Mouse (Mus musculus) heart, embryonic 13.5 days (tissue): Measurements from ENCODE around the gene Clock. TPM values are rescaled to one million over a fixed set of nuclear protein-coding genes. Genes with fewer than 3 reads are reported as not detected.
A peak's percentile ranks its signal among the peaks of the same experiment; 100 is the strongest.

Experiments used
- ATAC-seq: fragments of 200-750 bp; cut with Nextera tagmentation; 2 replicates; pipeline ENCODE4 v1.8.0; 2017; ENCODE audit warnings: moderate TSS enrichment; ENCODE audit not compliant: insufficient number of reproducible peaks, low FRiP score, low TSS enrichment; ENCODE audit errors: extremely low read depth
- H3K27ac ChIP-seq: fragments of 300-500 bp; sonication (generic); replicated peaks from 2 replicates; pipeline ENCODE4 v1.5.1; 2015; ENCODE audit warnings: moderate library complexity, mild to moderate bottlenecking, inconsistent platforms
- H3K27me3 ChIP-seq: fragments of 300-500 bp; sonication (generic); replicated peaks from 2 replicates; pipeline ENCODE4 v1.6.1; 2015; ENCODE audit warnings: mild to moderate bottlenecking, inconsistent platforms
- H3K36me3 ChIP-seq: fragments of 300-500 bp; sonication (generic); 2 replicates; pipeline ENCODE4 v1.6.1; 2015; ENCODE audit warnings: mild to moderate bottlenecking, inconsistent platforms
- H3K4me1 ChIP-seq: fragments of 300-500 bp; sonication (generic); 2 replicates; pipeline ENCODE4 v1.6.1; 2015; ENCODE audit warnings: inconsistent platforms
- H3K4me2 ChIP-seq: fragments of 300-500 bp; sonication (generic); 2 replicates; pipeline ENCODE4 v1.6.1; 2015; ENCODE audit warnings: inconsistent platforms, mild to moderate bottlenecking, moderate library complexity
- H3K4me3 ChIP-seq: fragments of 300-500 bp; sonication (generic); 2 replicates; pipeline ENCODE4 v1.5.1; 2015; ENCODE audit warnings: moderate library complexity, mild to moderate bottlenecking, inconsistent platforms
- H3K9ac ChIP-seq: fragments of 300-500 bp; sonication (generic); 2 replicates; pipeline ENCODE4 v1.6.1; 2015; ENCODE audit warnings: inconsistent platforms, mild to moderate bottlenecking, moderate library complexity
- H3K9me3 ChIP-seq: fragments of 300-500 bp; sonication (generic); 2 replicates; pipeline ENCODE4 v1.6.1; 2016; ENCODE audit warnings: inconsistent platforms
- WGBS: fragments of 180-500 bp; shearing (Covaris S2); methylation state at CpG from one replicate; pipeline ENCODE4 v1.1.7; 2015; ENCODE audit warnings: mixed read lengths; 5-methylcytosine and 5-hydroxymethylcytosine counted together
- polyA plus RNA-seq: library from polyadenylated mRNA; unstranded; fragments of >200 nt; fragmentation: Nextera tagmentation; extraction: Ambion mirVana; gene quantifications from 2 replicates; pipeline ENCODE4 v1.2.1, GENCODE M21; 2015

Clock gene
- polyA plus RNA-seq, 1 experiment from 2014 or later = 8.3 TPM

DNA sequence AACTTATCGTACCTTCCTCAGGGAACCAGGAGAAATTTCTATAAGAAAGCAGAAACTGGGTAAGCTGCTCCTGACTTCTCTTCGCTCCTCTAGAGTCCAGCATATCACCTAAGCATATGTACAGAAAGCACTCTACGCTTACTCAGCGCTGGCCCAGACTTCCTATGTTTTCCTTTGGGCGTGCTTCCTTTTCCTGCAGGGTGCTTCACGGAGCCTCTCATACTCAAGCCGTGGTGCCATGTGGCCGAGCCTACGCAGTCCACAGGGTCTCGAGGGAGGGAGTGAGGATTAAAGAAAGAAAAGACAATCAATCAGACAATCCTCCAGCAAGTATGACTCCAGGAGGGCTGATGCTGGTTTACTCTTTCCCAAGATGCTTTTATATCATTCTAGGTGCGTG lies 127.8 kb downstream of the Clock start:
- Histone ChIP-seq H3K36me3 (no peaks in the 10 kb centered on the region), H3K9me3 (no peaks in the 10 kb centered on the region), H3K27me3 (no peaks in the 10 kb centered on the region), H3K4me2 (peak overlapping the region; percentile 28), H3K4me1 (peaks cover 13% of the 10 kb centered on the region), H3K9ac (no peak overlapping the region), H3K4me3 (no peak overlapping the region), H3K27ac (peak overlapping the region; percentile 58)
- no peak for ATAC-seq
- 63% methylated on average over 11 of the region's 11 CpGs for WGBS

DNA sequence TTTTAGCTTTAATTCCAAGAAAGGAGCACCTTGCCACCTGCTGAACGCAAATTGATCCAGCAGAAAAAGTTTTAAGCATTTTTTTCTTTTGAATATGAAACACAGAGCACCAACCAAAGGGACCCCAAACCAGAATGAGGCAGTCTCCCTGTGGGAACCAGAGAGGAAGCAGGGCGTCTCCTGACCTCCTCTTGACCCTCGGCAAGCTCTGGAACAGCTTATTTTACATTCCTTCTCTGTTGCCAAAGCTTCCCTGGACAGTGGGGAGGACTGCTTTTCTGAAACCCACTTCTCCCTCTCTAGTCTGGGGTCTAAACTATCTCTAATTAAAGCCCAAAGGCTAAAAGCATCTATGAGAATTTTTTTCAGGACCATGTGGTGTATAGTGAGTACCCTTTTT lies 128.2 kb downstream of the Clock start:
- peaks cover 11% of the 10 kb centered on the region for H3K4me1 ChIP-seq
- no peaks in the 10 kb centered on the region for H3K9me3 ChIP-seq
- H3K27ac ChIP-seq = peak overlapping the region; percentile 58
- 36% methylated on average over 3 of the region's 3 CpGs for WGBS
- H3K27me3 ChIP-seq = no peaks in the 10 kb centered on the region
- H3K4me3 ChIP-seq = no peak overlapping the region
- ATAC-seq = no peak
- peak overlapping the region; percentile 28 for H3K4me2 ChIP-seq
- no peak overlapping the region for H3K9ac ChIP-seq
- no peaks in the 10 kb centered on the region for H3K36me3 ChIP-seq

DNA sequence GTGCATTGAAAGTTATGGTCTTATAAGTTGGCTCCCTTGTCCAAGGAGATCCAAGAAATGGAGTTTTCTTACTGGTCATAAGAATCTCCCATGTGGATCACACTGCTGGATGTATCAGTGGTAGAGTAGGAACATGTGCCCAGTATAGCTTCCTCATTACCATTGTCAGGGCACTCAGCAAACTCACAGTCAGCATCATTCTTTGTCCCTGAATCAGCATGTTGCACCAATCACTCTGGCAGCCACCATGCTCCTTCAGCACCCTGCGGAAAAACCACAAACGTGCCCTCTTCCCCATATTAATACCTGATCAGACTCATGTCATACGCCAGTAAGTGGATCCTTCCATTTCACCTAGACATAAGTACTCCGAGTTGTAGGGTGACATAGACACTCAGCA lies 129.5 kb downstream of the Clock start:
- Histone ChIP-seq H3K36me3 (no peaks in the 10 kb centered on the region), H3K9ac (no peak overlapping the region), H3K27ac (no peak overlapping the region), H3K4me1 (peaks cover 11% of the 10 kb centered on the region), H3K27me3 (no peaks in the 10 kb centered on the region), H3K9me3 (no peaks in the 10 kb centered on the region), H3K4me2 (no peak overlapping the region), H3K4me3 (no peak overlapping the region)
- 82% methylated on average over 4 of the region's 4 CpGs for WGBS
- no peak for ATAC-seq

DNA sequence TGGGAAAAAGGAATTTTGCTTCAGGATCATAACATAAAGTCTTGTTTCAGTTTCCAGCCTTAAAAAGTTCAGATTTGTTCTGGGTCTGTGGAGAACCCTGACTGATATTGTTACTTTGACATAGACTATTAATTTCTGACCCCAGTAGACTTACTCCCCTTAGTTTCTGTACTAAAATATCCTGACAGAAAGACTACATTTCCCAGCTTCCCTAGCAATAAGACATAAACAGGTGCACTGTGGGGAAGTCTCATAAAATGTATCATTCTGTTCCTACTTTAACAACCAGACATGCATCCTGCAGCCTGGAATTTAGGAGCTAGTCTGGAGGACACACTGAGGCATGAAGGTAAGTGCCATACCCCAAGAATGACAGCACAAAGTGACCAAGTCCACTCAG lies 133.6 kb downstream of the Clock start:
- Histone ChIP-seq H3K36me3 (no peaks in the 10 kb centered on the region), H3K9me3 (no peaks in the 10 kb centered on the region), H3K27me3 (no peaks in the 10 kb centered on the region), H3K4me3 (no peak overlapping the region), H3K4me1 (no peaks in the 10 kb centered on the region), H3K27ac (no peak overlapping the region), H3K4me2 (no peak overlapping the region), H3K9ac (no peak overlapping the region)
- ATAC-seq = no peak

DNA sequence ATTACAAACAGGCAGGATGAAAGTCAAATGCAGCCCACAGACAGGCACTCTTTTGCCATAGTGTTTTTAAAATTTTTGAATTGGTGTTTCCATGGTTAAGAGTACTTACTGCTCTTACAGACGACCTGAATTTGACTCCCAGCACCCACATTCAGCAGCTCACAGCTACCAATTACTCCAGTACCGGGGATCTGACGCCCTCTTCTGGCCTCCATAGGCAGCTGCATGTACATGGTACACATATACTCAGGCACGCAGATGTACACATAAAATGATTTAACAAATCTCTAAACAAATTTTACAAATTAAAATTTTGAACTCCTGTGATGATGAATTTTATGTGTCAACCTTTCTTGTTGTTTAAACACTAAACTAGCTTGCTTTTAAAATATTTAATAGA lies 134.1 kb downstream of the Clock start:
- Histone ChIP-seq H3K9me3 (no peaks in the 10 kb centered on the region), H3K27me3 (no peaks in the 10 kb centered on the region), H3K9ac (no peak overlapping the region), H3K4me1 (no peaks in the 10 kb centered on the region), H3K27ac (no peak overlapping the region), H3K36me3 (no peaks in the 10 kb centered on the region), H3K4me3 (no peak overlapping the region), H3K4me2 (no peak overlapping the region)
- ATAC-seq = no peak
- 76% methylated on average over 4 of the region's 4 CpGs for WGBS

DNA sequence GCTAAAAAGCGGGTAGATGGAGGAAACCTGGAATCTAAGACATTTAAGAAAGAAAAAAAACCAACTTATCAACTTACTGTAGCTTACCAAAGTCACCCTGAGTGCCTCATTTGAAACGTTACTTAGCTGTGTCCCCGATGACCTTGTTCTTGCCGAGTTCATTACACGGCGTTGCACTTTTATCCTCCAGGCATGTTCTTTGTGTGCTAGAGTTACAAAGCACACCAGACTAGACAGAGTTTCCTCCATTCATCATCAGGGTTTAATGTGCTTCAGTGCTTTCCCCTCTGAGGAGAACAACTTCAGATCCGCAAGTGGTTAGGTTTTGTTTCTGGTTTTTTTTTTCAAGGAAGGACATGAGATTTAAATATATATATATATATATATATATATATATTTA lies 139.8 kb downstream of the Clock start:
- no peaks in the 10 kb centered on the region for H3K9me3 ChIP-seq
- H3K9ac ChIP-seq = no peak overlapping the region
- H3K4me1 ChIP-seq = peaks cover 3% of the 10 kb centered on the region; the same call in 1 of the 2 replicates
- ATAC-seq = no peak
- H3K36me3 ChIP-seq = no peaks in the 10 kb centered on the region
- H3K4me3 ChIP-seq = no peak overlapping the region
- WGBS = 68% methylated on average over 7 of the region's 7 CpGs
- no peak overlapping the region for H3K27ac ChIP-seq
- H3K4me2 ChIP-seq = no peak overlapping the region
- H3K27me3 ChIP-seq = no peaks in the 10 kb centered on the region

DNA sequence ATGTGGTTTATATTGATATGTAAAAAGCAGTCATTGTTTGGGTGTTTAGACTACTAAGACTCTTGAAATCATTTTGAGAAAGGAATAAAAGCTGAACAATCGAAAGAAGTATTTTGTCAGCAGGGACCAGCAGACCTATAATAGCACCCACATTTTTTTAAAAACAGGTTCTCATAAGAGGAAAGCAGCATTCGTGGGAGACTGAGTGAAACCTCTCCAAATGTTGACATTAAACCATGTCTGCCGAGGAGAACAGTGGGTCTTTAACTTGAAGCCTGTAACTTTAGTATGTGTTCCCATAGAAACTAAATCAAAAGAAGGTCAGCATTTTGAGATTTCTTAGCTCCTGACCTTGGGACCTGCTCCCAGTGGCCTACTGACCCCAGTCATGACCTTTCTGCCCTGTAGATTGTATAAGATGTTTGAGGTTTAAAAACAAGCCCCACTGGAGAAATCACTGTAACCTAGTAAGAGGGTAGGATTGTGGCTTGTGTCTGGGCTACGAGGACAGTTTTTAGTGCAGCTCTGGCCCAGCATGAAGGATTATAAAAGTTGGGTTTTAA lies 140.7 kb downstream of the Clock start:
- 74% methylated on average over 4 of the region's 4 CpGs for WGBS
- ATAC-seq = no peak
- H3K36me3 ChIP-seq = peaks cover 4% of the 10 kb centered on the region; the same call in 1 of the 2 replicates
- no peaks in the 10 kb centered on the region for H3K27me3 ChIP-seq
- H3K4me2 ChIP-seq = no peak overlapping the region
- peaks cover 6% of the 10 kb centered on the region; the same call in 1 of the 2 replicates for H3K4me1 ChIP-seq
- no peaks in the 10 kb centered on the region for H3K9me3 ChIP-seq
- H3K4me3 ChIP-seq = no peak overlapping the region
- H3K27ac ChIP-seq = no peak overlapping the region
- H3K9ac ChIP-seq = no peak overlapping the region

DNA sequence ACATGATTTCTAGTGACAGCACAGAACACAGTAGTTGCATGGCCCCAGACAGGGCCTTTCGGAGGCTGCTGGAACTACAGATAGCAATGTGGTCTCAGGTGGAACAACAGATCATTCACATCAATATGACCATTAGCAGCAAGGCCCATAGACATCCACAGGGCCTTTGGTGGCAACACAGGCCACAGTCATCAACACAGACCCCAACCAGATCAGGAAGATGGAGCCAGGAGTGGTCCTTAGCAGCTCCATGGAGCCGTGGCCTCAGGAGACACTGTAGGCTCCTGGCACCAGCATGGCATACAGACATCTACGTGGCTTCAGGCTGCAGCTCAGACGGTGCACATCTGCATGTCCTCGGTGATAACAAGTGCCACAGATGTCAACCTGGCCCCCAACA lies 141.7 kb downstream of the Clock start:
- no peaks in the 10 kb centered on the region for H3K27me3 ChIP-seq
- H3K4me3 ChIP-seq = no peak overlapping the region
- H3K4me1 ChIP-seq = peaks cover 6% of the 10 kb centered on the region; the same call in 1 of the 2 replicates
- H3K36me3 ChIP-seq = peaks cover 9% of the 10 kb centered on the region; the same call in 1 of the 2 replicates
- no peak overlapping the region for H3K9ac ChIP-seq
- no peak for ATAC-seq
- H3K4me2 ChIP-seq = no peak overlapping the region
- no peaks in the 10 kb centered on the region for H3K9me3 ChIP-seq
- 70% methylated on average over 5 of the region's 5 CpGs for WGBS
- H3K27ac ChIP-seq = no peak overlapping the region

DNA sequence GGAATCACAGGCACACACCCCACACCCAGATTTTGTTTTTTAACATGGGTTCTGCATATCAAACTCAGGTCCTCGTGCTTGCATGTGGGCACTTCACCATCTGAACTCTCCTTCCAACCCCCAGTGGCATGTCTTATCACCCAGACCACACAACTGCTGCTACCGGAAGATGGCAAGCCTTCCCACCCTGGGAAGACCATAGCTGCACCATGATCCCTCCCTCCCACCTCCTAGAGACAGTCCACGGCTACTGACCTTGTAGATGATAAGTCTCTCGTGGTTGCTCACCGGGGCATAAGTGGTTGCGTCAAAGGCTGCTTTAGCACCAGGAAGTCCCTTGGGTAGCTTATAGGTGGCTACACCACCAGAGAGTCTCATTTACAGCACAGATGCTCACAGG lies 143.1 kb downstream of the Clock start:
- Histone ChIP-seq H3K4me2 (no peak overlapping the region), H3K9ac (no peak overlapping the region), H3K4me3 (no peak overlapping the region), H3K9me3 (no peaks in the 10 kb centered on the region), H3K27ac (no peak overlapping the region), H3K36me3 (peaks cover 16% of the 10 kb centered on the region), H3K4me1 (peaks cover 6% of the 10 kb centered on the region; the same call in 1 of the 2 replicates), H3K27me3 (no peaks in the 10 kb centered on the region)
- ATAC-seq = no peak
- 65% methylated on average over 6 of the region's 6 CpGs for WGBS

DNA sequence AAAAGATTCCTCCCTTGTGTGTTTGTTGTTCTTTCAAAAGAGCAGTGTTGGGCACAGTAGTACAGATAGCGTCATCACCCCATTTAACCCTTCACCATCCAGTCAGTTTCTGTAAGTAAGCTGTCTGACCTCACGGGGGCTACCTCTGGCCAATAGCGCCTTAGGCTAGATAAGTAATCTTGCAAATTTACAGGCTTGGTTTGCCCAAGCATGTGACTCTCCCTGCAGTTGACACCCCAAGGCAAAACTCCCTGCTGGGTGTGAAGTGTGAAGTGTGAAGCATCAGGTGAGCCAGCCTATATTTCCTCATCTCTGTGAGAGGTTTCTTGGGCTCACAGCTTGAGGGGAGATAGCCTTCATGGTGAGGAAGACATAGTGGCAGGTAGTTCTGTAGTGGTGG lies 144.5 kb downstream of the Clock start:
- no peak for ATAC-seq
- Histone ChIP-seq H3K27ac (no peak overlapping the region), H3K4me3 (no peak overlapping the region), H3K9ac (no peak overlapping the region), H3K4me2 (no peak overlapping the region), H3K9me3 (no peaks in the 10 kb centered on the region), H3K36me3 (peaks cover 23% of the 10 kb centered on the region), H3K4me1 (peaks cover 18% of the 10 kb centered on the region), H3K27me3 (no peaks in the 10 kb centered on the region)
- WGBS = 27% methylated on average over 3 of the region's 3 CpGs
